Mouse (Mus musculus) neural tube, embryonic 10.5 days (tissue): ENCODE results near the gene Aunip.

Source experiments
- DNase-seq: peaks from one replicate; pipeline ENCODE4 v3.0.0-alpha.2; 2017; ENCODE audit warnings: low spot score; ENCODE audit errors: extremely low spot score

Aunip gene

GRCm38 (mm10) chr4:134510845-134511411 lies at the start of gene Aunip:
Gene Aunip, plus strand, starts transcription at chr4:134510999.
- DNase-seq: peak; percentile 93

DNA sequence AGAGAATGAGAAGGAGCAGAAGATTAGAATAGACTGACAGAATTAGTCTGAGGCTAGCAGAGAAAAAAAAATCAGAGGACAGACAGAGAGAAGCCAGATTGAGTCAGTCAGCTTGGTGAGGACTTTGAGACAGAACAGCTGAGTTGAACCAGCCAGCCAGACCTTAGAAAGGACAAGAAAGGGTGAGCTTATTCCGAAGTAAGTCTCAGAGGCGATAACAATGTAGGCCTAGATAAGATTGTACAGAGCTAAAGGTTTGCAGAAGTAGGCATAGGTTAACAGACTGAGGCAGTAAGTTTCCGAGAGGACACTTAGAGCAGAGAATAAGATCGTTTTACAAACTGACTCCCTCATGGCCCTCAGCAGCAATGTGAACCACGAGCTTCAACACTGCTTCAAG lies 49.5 kb upstream of the Aunip start:
- no peak for DNase-seq

DNA sequence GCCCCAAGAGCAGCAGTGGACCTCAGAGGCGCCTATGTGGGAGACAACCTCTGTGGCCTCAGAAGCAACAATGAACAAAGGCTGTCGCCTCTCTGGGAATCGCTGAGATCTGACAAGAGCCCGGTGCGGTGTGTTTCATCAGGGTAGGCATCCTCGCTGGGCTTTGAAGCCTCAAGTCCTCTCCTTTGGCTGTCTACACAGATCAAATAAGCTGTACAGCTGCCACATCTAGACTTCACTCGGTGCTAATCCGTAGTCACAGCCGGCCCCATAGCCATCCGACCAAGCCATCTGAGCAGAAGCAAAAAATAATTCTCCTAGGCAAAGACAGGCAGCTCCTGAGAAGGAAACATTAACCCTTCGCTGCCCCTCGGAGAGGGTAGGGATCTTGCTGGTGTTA lies 45.0 kb upstream of the Aunip start:
- DNase-seq: no peak

DNA sequence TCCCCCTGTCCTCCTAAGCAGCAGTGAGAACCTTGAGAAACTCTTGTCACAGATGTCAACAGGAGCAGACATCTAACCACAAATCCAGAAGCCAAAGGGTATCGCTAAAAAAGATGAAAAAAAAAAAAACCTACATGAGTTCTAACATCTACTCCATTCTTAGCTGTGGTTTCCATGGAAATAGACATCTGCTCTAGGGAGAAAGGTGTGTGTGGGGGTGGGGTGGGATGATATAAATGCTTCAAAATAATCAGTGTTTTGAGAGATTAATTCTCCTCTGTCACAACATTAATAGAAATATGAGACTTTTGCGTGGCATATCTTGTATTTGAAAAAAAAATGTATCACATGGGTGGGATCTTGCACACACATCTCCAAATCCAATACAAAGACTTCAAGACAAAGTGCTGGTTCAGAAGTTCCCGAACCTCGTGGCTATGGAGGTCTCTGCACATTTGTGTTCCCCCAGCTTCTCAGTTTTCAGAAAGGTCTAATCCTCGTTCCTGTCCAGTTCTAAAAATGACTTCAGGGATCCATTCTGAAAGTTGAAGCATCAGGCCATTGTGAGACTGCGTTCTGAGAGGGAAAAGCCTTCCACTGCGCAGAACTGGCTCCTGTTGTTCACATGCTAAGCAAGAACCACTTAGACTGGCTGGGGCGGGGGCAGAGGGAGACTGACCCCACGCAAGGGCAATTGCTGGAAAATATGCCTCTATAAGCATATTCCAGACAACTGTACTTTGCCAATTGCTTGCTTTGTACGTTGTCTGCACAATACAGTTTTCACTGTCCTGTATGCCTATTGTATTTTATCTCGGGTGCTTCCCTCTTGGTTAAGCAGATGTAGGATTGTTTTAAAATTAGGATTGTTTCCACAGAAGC lies 44.2 kb upstream of the Aunip start:
- DNase-seq: no peak

GRCm38 (mm10) chr4:134467435-134468214 lies 43.2 kb upstream of the Aunip start:
- DNase-seq: peak; percentile 70

DNA sequence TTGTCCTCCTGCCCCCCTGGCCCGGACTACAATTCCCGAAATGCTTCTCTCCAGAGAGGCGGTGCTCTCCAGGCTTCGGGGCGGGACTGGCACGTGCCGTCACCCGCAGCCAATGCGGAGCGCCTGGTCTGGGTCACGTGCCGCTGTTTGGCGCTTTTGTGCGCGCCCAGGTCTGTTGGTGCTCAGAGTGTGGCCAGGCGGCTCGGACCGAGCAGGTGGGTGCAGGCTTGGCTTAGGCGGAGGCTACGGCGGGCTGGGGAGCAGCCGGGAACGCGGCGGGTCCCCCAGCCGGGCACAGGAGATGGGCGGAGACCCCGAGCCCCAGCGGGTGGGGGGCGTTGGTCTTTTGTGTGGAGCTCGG lies 42.6 kb upstream of the Aunip start, which contains the start of gene Stmn1:
Stmn1 (plus strand) TSS at position 106 of the 361 bp plus-strand sequence.
- DNase-seq: peak; percentile 97

GRCm38 (mm10) chr4:134468578-134469266 lies 42.1 kb upstream of the Aunip start:
- DNase-seq: peak; percentile 93

- DNase-seq: peak; percentile 32
These were observed 41.4 kb upstream of the Aunip start for GRCm38 (mm10) chr4:134469341-134469796.

DNA sequence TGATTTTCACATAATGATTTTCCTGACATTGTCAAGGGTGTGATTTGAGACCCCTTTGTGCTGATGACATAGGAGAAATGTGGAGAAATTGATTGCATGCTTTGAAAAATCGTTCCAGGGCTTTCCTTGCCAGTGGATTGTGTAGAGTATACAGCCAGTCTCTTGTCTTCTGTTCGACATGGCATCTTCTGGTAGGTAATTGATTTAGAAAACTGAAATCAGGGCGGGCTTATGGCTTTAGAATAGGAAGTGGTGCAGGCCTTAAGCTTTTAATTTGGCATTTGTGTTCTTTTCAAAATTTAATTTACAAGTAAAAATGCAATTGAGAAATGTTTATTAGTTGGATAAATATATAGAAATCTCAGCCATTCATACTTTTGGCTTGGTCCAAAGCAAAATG lies 40.8 kb upstream of the Aunip start:
- no peak for DNase-seq

- no peak for DNase-seq
These were observed 39.3 kb upstream of the Aunip start for GRCm38 (mm10) chr4:134471469-134471868.

DNA sequence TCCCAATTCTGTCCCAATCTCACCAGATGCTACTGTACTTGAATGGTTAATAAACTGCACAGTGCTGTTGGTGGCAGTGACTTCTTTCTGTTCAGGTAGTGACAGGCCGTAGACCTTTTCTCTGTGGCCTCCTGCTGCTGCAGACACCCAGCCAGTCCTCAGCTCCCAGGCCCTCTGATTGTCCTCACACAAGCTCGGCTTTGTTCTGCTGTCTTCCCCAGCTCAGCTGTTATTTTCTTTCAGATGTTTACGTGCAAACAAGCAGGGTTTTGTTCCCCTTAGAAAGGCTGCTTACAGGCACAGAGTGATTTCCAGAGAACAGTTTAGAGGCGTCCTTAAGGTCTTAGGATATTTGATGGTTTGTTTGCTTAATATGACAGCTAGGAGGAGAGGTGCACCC lies 37.0 kb upstream of the Aunip start:
- no peak for DNase-seq

- no peak for DNase-seq
These were observed 36.6 kb upstream of the Aunip start for GRCm38 (mm10) chr4:134474240-134474639.

DNA sequence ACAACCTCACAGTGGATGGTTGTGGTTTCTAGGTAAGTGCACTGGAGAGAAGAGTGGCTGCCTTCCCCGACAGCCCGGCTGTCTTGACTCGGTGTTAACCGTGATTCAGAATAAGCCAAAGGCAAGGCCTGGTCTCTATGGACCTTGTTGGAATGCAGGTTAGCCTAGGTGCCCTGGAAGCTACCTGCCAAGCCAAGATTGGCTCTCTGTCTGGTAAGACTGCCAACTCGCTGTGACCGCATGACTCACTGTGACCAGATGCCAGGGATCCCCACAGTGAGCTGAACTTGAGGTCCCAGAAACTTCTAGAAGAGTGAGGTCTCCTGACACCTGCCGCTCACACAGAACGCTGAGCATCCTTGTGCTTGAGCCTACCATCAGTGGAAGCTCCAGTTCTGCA lies 33.9 kb upstream of the Aunip start:
- DNase-seq: no peak

DNA sequence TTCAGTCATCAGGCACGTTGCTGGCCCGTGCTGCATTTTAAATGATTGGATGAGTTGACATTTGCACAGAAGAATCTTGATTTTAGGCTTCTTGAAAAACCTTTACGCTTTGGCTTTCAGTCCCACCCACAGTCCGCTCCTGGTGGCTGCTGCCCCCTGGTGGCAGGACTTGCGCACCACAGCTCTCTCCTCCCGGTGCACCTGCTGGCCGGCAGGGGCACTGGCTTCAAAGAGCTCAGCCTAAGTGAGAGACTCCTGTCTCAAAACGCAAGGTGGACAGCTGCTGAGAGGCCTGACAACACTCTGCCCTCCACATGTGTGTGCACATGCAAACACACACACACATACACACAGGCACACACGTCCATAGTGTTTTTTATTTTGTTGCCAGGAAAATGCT lies 32.8 kb upstream of the Aunip start:
- DNase-seq: peak; percentile 94

- no peak for DNase-seq
These were observed 31.0 kb upstream of the Aunip start for GRCm38 (mm10) chr4:134479839-134480238.

DNA sequence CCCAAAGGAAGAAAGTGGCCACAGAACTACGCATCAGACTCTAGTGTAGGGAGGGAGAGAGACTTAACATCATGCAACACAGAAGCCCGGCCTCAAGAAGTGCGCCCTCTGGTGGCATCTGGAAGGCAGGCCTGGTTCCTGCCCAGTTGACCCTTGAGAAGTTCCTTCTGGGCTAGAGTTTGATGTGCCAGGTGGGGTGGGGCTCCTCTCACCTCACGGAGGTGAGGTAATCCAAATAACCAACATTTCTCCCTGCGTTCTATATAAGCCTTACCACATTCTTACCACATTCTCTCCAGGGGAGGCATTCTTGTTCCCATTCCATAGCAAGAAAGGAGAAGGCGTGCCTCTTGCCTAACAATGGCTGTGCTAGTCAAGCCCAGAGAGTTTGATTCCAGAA lies 29.9 kb upstream of the Aunip start:
- DNase-seq: peak; percentile 77

DNA sequence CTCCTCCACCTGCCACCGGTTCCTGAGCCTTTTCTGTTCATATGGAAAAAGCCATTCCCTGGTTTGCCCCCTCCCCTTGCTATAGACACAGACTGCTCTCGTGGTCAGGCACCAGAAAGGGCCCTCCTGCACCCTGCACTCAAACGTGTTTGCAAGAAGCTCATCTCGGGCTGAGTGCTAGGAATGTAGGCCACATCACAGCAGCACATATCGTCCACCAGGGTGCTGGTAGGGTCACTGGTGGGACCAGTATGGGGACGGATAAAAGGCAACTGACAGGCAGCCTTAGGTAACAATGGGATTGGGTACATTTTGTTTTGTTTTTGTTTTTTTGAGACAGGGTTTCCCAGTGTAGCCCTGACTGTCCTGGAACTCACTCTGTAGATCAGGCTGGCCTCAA lies 29.5 kb upstream of the Aunip start:
- no peak for DNase-seq

- no peak for DNase-seq
These were observed 28.4 kb upstream of the Aunip start for GRCm38 (mm10) chr4:134482442-134482841.

- no peak for DNase-seq
These were observed 27.6 kb upstream of the Aunip start for GRCm38 (mm10) chr4:134483078-134483688.

- DNase-seq: no peak
These were observed 27.1 kb upstream of the Aunip start for GRCm38 (mm10) chr4:134483696-134484095.

- no peak for DNase-seq
These were observed 26.6 kb upstream of the Aunip start for GRCm38 (mm10) chr4:134484231-134484630.
